Mouse (Mus musculus) gonadal fat pad, adult 2 months (tissue): ENCODE measurements around the gene Dusp5. TPM values are rescaled to one million over a fixed set of nuclear protein-coding genes. Genes with fewer than 3 reads are reported as not detected.

Experiments
- DNase-seq: peaks from one replicate; pipeline ENCODE4 v3.0.0-alpha.2; 2012; ENCODE audit warnings: low read depth
- polyA plus RNA-seq: library from polyadenylated mRNA; depleted of rRNA; stranded (reverse); fragments of >200 nt; gene quantifications from 2 replicates; pipeline ENCODE4 v1.2.3, GENCODE M21; 2012

The Dusp5 gene
- polyA plus RNA-seq, 1 experiment: 21.2 TPM

DNA sequence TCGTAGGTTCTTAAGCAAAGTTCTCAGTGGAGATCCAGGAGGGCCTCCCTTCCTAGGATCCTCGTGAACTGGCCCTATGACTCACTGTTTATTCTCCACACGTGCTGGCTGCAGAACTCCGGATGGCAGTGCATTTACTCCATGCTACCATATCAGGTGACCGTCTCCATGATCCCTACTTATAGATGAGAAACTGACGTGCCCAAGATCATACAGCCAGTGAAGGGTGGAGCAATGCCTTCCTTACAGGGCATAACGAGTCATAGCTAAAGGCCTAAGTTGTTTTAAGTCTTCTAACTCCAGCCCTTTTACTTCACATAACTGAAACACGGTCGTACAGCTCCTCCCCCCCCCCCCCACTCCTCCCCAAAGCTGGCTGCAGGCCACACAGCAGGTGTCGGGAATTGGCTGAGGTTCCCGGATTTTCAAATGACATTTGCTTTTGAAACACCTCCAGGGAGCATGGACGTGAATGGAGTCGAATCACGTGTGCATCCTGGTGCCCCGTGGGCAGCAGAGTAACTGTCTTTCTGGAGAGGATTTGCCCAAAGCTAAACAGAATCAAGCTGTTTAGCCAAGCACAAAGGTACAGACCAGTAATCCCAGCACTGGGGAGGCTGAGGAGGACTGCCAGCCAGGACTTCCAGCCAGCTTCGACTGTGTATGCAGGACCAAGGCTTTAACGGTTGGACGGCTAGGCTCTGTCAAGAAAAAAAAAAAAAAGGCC is 11.4 kb upstream of the Dusp5 start:
- no peak for DNase-seq

DNA sequence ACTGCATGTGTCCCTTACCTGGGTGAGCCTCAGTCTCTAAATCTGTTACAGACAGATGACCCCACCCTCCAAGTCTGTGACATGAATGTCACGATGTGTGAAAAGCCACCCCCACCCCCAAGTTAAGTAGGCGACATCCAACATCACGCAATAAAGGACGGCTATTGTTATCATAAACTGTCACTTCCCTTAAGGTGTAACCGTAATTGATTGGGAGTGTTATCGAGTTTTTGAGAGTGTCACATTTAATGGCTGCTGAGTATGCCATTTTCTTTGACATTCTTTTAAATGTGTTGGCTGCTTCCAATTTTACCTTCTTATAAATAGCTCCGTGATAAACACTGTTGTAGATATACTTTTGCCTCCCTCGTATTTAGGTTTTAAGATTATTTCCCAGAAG is 9.4 kb upstream of the Dusp5 start:
- no peak for DNase-seq

DNA sequence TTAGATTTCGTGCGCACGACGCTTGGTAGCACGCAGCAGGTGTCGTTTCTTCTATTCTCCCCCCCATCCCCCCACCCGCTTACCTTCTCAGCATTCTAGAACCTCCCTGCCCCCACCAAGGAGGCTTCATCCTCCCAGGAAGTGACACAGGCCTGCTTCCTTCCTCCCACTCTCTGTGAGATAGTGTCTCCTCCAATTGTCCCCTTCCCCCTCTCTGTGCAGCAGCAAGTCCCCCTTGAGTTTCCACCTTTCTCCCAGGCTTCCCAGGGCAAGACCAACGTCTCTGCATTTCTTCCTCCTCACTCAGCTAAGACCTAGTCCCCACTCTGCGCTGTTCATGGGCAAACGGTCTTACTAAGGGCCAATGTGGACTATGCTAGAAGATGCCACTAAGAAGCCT is 8.9 kb upstream of the Dusp5 start:
- no peak for DNase-seq

DNA sequence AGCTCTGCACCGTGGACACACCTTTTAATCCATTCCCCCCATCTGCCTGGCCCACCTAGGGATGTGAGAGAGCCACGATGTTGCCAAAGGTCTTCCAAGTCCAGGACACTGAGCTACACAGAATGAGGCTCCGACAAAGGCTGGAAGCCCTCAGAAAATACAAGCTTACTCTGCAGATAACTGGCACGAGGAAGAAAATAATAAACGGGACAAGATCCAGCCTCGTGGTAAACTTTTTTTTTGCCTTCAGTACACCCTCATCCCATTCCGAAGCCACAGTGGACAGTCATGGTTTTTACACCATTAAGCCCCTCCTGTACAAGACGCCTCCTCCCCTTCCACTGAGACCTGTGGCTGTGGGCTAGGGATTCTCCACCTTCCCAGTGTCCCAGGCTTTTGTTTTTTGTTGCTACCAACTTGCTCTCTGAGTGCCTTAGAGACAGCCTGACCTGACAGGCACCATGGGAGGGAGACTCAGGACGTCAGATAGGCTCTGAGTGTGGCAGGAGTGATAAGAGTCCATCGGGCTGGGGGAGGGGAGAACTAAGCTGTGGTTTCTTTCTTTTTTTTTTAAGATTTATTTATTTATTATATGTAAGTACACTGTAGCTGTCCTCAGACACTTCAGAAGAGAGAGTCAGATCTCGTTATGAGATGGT is 7.6 kb upstream of the Dusp5 start:
- DNase-seq: no peak

DNA sequence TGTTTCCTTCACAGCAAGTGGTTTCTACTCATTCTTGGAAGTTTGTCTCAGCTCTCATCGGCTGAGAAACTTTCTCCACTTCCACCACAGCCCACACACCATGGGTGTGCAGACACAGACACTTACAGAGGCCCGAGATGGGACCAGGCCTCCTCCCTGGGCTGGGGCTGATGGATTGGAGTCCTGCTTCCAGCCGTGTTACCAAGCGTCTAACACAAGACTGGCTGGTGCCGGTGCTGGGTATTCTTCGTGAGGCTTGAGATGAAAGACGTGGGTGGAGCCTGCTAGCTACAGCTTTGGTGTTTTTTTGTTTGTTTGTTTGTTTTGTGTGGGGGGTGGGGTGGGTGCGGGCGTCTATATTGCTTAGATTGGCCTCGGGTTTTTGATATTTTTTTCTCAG is 1.4 kb upstream of the Dusp5 start:
- no peak for DNase-seq

DNA sequence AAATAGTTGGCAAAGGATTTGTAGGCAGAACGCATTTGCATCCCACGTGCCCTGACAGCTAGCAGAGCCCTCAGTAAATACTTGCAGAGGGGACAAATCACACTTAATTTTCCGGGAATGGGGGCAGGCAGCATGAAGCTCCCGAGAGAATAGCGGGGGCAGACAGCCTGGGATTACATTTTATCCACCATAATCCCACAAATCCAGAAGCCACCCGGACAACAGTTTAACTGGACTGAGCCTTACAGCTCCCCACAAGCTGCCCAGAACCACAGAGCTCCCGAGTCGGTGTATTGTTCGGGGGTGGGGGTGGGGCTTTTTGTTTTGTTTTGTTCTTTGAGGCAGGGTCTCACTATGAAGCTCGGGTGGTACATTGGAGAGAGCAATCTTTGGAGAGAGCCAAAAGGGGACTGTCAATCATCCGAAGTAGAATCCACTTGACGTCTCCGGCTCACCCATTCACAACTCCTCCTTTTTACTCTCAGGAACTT is 733 bp upstream of the Dusp5 start:
- DNase-seq: no peak

DNA sequence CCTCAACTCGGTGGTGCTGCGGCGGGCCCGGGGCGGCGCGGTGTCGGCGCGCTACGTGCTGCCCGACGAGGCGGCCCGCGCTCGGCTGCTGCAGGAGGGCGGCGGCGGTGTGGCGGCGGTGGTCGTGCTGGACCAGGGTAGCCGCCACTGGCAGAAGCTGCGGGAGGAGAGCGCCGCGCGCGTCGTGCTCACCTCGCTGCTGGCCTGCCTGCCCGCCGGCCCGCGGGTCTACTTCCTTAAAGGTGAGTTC is 471 bp downstream of the Dusp5 start:
- no peak for DNase-seq

DNA sequence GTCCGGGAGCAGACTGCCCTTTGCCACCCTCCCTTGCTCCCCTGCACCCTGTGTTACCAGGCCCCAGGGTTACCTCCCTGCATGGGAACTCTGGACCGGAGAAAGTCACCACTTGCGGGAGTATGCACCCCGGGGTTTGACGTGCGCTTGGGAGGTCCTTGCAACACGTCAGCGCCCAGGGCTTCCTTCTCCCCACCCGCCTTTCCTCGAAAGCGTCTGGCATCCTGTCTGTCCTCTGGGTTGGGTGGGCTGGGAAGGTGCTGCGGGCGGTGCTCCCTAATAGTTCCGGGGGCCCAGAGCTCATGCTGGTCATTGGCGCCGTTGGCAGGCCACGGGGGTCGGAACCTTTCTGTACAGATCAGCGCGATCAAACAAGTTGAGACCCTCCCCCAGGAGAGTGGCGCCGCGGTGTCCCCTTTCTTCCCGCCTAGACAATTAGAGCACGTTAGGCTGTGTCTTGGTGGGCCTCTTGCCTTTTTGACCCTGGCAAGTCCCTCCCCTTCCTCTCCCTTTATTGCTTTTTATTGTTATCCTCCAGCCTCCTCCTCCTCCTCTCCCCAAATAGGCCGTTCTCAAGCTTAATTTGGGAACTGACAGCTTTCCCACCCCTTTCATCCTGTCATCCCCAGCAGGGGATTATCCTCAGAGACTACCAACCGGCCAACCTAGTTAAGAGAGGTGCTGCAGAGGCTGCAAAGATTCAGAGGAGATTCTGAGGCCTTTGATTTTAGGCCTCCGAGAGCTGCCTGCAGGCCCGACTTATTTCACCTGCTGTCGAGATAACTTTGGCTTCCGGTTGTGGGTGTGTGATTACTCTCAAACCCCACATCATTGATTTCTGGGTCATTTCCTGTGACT is 1.0 kb downstream of the Dusp5 start:
- DNase-seq: no peak

DNA sequence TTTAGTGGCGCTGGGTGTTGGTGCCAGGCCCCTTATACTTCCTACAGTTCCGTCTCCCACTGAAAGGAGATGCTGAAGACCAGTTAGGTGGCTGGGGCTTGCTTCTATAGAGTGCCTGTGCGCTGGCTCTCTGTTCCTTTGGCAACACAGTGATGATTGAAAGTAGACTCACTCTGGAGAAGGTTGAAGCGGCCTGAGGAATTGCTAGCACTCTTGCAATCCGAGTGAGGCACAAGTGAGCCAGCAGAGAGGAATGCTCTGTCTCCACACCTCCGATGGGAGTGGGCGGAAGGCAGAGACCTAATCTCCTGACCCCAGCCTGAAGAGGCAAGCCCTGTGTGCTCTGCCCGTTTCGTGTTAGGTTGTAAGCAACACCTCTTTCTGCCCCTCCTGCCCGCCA is 2.5 kb downstream of the Dusp5 start:
- DNase-seq: no peak

DNA sequence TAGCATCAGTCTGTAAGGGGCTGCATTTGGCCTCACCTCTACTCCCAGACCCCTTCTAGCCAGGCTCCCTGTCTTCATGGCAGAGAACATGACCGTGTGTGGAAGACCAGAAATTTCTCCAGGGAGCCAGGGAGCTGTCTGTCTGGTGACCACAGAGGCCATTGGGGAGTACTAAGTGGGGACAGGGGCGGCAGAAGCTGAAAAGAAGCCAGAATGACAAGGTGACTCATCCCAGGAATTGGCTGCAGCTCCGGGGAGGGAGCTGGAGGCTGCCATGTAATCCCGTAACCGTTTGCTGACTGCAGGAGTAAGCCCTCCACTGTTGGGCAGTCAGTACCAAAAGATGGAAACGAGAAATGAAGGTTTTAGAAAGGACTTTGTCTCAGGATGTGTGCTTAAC is 3.1 kb downstream of the Dusp5 start:
- no peak for DNase-seq

DNA sequence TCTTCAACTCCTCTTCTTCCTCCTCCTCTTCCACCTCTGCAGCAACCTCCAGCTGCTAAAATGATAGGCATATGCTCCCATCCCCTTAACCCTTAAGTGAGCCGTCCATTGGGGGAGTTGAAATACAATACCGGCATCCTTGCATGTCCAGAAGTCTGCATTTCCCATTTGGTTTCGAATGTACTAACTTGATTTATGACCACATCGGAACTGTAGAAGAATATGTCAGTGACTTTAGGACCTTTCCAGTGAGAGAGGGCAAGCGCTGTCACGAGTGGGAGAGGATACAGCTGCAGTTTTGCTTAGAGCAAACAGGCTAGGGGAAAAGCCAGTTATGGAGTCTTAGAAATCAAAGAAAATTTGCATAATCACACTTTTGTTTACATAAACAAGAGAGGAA is 3.8 kb downstream of the Dusp5 start:
- no peak for DNase-seq

DNA sequence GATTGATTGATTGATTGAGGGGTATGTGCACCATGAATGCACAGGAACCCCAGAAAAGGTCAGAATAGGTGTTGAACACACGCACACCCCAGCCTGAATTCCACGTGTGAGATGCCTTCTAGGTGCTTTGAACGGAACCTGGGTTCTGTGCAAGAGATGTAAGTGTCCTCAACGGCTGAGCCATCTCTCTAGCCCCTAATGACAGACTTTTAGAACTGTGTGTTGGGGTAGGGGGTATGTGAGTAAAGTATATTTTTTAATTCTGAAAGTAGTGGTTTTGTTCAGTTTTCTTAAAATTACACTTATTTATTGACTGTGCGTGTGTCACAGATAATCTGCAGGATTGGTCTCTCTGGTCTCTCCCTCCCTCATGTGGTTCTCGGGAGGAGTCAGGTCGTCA is 4.3 kb downstream of the Dusp5 start:
- DNase-seq: no peak

DNA sequence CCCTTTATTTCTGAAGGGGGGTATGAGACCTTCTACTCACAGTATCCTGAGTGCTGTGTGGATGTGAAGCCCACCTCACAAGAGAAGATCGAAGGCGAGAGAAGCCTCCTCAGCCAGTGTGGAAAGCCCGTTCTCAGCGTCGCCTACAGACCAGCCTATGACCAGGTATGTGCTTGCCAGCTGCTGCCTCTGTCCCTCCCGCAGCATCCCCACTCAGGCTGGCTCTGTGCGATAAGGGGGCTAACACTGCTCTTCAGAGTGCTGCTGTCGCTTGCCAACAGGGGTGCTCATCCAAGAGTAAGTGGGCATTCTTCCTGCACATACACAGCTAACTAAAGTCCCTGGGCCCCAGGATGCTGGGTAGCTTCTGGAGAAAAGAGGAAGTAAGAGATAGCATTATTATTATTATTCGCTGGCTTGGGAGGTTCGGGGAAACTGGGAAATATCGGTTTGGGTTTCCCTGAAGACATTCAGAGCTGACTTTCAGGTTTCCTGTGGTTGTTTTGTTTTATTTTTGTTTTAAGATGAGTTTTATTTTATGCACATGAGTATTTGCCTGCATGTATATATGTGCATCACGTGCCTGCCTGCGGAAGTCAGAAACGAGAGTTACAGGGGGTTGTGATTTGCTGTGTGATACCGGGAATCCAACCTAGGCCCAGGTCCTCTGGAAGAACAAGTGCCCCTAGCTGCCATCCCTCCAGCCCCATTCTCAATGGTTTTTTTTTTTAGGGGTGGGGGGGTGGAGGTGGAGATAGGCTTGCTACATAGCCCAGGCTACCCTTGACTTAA is 5.1 kb downstream of the Dusp5 start:
- no peak for DNase-seq

DNA sequence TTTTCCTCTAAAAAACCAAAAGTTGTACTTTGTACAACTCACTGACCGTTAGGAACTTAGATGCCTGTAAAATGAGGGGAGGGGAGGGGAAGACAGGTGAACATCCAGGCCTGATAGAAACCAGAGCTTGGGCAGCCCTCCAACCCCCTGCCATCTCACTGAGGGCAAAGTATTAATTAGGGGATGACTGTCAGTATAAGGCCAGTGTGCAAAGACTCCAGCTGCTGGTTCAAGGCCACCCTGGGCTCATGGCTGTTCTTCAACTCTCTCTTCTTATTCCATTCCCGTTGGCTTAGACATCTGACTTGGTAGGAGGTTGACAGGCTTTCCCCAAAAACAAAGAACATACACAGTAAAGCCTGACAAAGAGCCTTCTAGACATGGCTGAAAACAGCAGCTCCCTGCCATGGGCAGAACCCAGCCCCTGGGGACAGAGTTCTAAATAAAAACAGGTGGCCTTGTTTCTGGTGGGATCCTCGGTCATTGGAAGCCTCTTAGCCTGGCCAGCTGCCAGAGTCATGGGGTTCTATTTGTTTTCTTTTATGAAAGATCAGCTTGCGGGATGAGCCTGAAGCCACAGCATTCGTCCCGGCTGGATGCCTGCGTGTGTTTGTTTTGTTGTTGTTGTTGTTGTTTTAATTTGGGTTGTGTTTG is 6.0 kb downstream of the Dusp5 start:
- DNase-seq: no peak

DNA sequence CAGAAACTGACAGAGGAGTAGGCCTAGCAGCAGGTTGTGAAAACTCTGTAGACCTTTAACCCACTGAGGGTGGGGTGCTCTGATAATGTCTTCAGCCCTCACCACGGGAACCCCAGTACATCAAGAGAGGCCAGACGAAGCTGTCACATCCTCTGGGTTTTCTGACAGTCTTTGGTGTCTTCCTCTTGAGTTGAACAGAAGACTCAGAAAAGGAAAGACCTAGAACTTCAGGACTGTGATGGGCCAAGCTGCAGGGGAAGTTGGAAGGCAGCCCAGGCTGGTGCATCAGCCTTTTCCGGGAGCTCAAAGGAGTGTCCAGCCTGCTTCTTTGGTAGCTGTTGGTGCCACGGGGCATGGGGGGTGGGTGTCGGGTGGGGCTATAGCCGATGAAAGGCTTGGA is 6.5 kb downstream of the Dusp5 start:
- DNase-seq: no peak

DNA sequence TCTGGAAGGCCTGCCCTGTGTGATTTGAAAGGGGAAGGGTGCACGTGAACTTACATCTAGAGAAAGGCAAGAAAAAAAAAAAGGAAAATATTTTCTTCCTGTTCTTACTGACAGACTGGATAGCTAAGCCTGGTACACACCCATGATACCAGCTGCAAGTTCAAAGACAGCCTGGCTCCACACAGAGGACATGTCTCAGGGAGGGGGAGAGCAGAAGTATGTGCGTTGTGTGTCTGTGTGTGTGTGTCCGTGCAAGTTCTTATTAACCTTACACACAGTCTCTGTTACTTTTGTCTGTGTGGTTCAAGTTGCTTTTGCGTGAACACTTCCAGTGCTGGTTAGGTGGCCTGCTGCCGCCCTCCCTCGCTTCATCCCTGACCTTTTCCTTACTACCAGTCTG is 7.3 kb downstream of the Dusp5 start:
- DNase-seq: no peak

DNA sequence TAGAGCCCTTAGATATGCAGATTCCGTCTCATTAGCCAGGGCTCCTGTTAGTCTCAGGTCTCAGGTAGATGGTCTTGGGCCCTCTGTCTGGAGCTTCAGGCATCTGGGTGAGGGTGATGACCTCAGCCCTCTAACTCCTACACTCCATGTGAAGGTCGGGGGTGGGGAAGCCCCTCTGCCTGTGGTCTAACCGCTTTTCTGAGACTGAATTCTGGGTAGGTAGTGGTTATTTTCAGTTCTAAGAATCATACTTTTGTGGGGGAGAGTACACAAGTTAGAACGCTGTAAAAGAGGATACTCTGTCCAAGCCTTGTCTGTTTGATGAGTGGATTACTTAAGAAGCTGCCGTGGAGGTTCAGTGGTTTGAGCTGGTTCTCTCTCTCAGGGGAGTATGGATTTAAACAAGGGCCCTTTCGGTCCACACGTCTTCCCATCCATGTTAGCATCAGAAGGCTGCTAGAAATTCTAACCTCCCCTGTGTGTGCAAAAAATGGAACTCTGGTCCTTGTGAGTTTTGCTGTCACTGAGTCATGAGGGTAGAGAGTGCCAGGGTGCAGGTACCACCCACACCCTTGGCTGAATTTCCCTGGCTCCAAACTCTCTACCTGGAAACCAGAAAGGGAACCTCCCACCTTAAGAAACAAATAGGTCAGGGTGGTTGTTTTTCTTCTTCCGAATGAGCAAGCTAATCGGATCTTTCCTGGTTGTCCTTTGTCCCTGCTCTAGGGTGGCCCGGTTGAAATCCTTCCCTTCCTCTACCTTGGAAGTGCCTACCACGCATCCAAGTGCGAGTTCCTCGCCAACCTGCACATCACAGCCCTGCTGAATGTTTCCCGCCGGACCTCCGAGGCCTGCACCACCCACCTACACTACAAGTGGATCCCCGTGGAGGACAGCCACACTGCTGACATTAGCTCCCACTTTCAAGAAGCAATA is 8.1 kb downstream of the Dusp5 start:
- no peak for DNase-seq

DNA sequence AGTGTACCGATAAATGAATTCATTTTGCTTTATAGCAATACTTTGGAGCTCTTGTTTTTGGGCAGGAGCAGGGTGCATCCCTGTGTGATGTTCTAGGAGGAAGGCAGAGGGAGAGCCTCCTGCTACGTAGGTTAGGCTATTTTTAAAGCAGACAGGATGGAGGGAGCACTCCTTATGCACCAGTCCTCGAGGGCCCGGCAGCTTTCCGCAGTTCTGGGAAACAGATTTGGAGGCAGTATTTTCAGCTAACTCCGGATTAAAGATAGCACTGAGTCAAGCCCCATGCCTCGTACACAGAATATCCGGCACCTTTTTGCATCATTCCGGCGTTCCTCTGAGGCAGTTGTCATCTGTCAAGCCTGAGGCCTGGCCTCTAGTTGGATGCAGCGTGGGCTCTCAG is 9.1 kb downstream of the Dusp5 start:
- no peak for DNase-seq

DNA sequence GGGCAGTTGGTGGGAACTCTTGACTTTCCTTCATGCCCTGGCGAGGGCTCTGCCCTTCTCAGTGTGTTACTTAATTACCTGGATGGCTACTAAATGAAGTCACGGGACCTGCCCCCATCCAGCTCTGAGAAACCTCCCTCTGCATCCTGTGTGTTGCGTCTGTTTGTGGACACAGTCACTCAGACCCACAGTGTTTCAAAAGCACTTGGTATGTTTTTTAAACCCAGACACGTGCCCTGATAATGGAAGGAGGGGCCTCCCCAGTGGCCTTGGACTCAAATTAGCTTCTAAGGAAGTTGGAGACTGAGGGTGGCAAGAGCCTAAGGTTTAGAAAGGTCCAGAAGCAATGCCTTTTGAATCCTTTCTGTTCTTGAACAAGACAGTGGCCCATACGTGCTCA is 9.9 kb downstream of the Dusp5 start:
- DNase-seq: no peak

DNA sequence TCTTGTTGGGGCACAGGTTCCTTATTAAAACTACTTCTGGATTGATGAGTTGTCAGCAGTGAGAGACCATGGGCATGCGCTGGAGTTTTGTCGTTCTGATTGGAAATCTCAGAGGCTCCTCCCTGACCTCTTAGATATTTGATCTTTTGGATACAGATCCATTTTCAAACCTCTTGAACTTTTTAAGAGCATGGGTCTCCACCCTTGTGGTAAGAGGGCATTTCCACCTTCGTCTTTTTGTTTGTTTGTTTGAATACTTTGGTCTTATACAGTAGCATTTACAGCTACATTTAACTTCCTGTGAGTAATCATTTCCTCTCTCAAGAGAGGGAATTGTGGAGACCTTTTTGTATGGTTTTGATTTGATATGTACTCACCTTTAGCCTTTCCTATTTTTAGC is 10.4 kb downstream of the Dusp5 start:
- DNase-seq: no peak

DNA sequence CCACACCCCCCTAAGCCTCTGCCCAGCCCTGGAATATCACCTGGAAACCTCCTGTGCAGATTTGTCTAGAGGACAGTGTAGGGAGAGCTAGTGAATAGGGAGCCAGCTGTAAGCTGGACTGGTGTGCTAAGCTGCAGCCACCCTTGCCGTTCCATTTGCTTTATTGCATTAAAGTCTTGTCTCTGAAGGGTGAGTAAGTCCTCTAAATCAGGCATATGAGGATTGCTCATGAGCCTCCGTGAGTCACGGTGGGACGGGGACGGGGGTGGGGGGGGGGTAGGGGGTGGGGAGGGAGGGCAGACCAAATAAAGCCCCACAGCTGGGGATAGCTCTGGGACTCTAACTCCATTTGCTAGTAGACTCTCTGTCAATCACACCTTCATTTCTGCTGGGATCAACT is 14.7 kb downstream of the Dusp5 start:
- no peak for DNase-seq
